Mouse (Mus musculus) ES-E14 (cell line): ENCODE data around the gene Ddx3y. TPM values are rescaled to one million over a fixed set of nuclear protein-coding genes. Genes with fewer than 3 reads are reported as not detected.
A peak's percentile ranks its signal among the peaks of the same experiment; 100 is the strongest.

Source experiments
- DNase-seq: peaks from one replicate; pipeline ENCODE4 v3.0.0-alpha.2; 2013; ENCODE audit warnings: low read depth, low spot score
- H3K27ac ChIP-seq: 2 replicates; pipeline ENCODE4 v1.5.1; 2012; ENCODE audit warnings: low read depth, mild to moderate bottlenecking, low read length, moderate library complexity, mixed read lengths; ENCODE audit not compliant: poor library complexity, insufficient read depth, severe bottlenecking
- H3K36me3 ChIP-seq: 2 replicates; pipeline ENCODE4 v1.6.1; 2012; ENCODE audit warnings: mild to moderate bottlenecking, low read length, moderate library complexity, mixed read lengths; ENCODE audit not compliant: control insufficient read depth, poor library complexity, insufficient read depth, severe bottlenecking
- H3K4me1 ChIP-seq, 2 experiments: fragments of 150-350 bp in 1 of 2; sonication (generic) in 1 of 2; 2 replicates each; pipeline ENCODE4 v1.6.1; 2012; ENCODE audit warnings: low read length in 2 of 2, mild to moderate bottlenecking in 1 of 2, mixed read lengths in 1 of 2; ENCODE audit not compliant: control insufficient read depth in 2 of 2, insufficient read depth in 2 of 2, poor library complexity in 1 of 2
- H3K4me3 ChIP-seq, 2 experiments: fragments of 150-350 bp in 1 of 2; sonication (generic) in 1 of 2; 2 replicates each; pipeline ENCODE4 v1.5.1; 2012; ENCODE audit warnings: low read length in 2 of 2, low read depth in 1 of 2, mild to moderate bottlenecking in 1 of 2, mixed read lengths in 1 of 2; ENCODE audit not compliant: insufficient read depth in 1 of 2, poor library complexity in 1 of 2, severe bottlenecking in 1 of 2
- H3K9ac ChIP-seq: 2 replicates; pipeline ENCODE4 v1.6.1; 2012; ENCODE audit warnings: low read depth, mild to moderate bottlenecking, low read length, mixed read lengths; ENCODE audit not compliant: poor library complexity, insufficient read depth, severe bottlenecking
- H3K9me3 ChIP-seq: fragments of 150-350 bp; sonication (generic); 2 replicates; pipeline ENCODE4 v1.6.1; 2012; ENCODE audit warnings: low read depth, mild to moderate bottlenecking, low read length; ENCODE audit not compliant: control insufficient read depth, insufficient read depth
- CHD2 ChIP-seq: IDR thresholded peaks from 2 replicates; pipeline ENCODE4 v1.6.1; 2014; ENCODE audit warnings: mild to moderate bottlenecking, low read depth, low read length, inconsistent platforms
- HCFC1 ChIP-seq: IDR thresholded peaks from 2 replicates; pipeline ENCODE4 v1.6.1; 2012; ENCODE audit warnings: low read length, inconsistent platforms, borderline replicate concordance; ENCODE audit not compliant: insufficient read depth
- MAFK ChIP-seq: IDR thresholded peaks from 2 replicates; pipeline ENCODE4 v1.6.1; 2014; ENCODE audit warnings: mild to moderate bottlenecking, low read depth, low read length, inconsistent platforms; ENCODE audit not compliant: insufficient read depth
- ZC3H11A ChIP-seq: IDR thresholded peaks from 2 replicates; pipeline ENCODE4 v1.6.1; 2012; ENCODE audit warnings: low read depth, mild to moderate bottlenecking, inconsistent platforms, low read length, borderline replicate concordance
- ZNF384 ChIP-seq: IDR thresholded peaks from 2 replicates; pipeline ENCODE4 v1.6.1; 2012; ENCODE audit warnings: low read depth, low read length, inconsistent platforms
- in situ Hi-C, 2 experiments: fragments of 600-800 bp; cut with MboI; formaldehyde crosslinking; loops; one replicate each; pipeline ENCODE4 v1.15.1; 2025; ENCODE audit warnings: low sequenced_read_pairs in 2 of 2, inconsistent platforms in 1 of 2; ENCODE audit not compliant: unreplicated experiment in 2 of 2
- total RNA-seq: library from RNA; depleted of rRNA; stranded (reverse); fragments of 300-350 nt; gene quantifications from 2 replicates; pipeline ENCODE4 v1.2.3, GENCODE M21; 2012; rRNA removed

Ddx3y gene
- 26.9 and 48.7 TPM in 2 replicates for total RNA-seq

DNA sequence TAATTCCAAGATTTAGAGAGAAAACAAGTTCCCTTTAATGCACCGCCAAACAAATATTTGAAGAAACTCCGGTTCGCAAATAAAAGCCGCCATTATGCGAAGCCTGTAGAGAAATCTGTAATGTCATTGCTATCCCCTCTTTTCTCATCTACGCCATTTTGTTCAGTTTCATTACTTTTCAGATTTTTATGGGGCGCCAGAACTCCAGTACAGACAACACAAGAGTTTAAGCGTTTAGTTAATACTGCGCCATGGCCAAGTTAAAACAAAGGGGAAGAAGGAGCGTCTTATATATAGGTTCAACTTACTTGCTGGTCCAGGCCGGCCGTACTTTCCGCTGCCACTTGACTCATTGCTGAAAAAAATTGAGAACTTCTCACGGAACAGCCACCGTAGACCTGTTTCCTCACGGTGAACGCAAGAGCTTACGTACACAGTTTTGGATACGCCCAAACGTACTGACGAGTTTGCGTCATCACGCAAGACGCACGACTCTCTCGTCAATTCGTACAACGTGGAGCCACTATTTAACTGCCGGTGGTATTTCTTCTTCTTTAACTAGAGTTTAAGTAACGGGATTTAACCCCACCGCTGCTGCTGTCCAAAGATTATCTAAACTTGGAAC, at the start of gene Ddx3y:
Gene Ddx3y (minus strand): TSS at position 459 of the 625 bp plus-strand sequence.
- peak within 1 kb of the TSS; percentile 73 for H3K9ac ChIP-seq
- in situ Hi-C loops = no loop called here
- peak; percentile 36 for DNase-seq
- H3K27ac ChIP-seq = 0 out of 2 replicates have a peak within 1 kb of the TSS, but pooled peaks have one; percentile 36
- TF ChIP-seq ZNF384 = no peak
- no peak for TF ChIP-seq CHD2
- TF ChIP-seq ZC3H11A = no peak
- TF ChIP-seq MAFK = no peak
- TF ChIP-seq HCFC1 = no peak
- H3K4me3 ChIP-seq = peak within 1 kb of the TSS; percentile 71 to 93
- H3K9me3 ChIP-seq = no peaks in the 10 kb centered on the region
- no peaks in the 10 kb centered on the region for H3K4me1 ChIP-seq
- H3K36me3 ChIP-seq = no peaks in the 10 kb centered on the region

- no peaks in the 10 kb centered on the region for H3K36me3 ChIP-seq
- TF ChIP-seq HCFC1 = no peak
- no peak for TF ChIP-seq MAFK
- TF ChIP-seq ZNF384 = no peak
- TF ChIP-seq ZC3H11A = no peak
- TF ChIP-seq CHD2 = no peak
- no peaks in the 10 kb centered on the region for H3K4me1 ChIP-seq
- no peak overlapping the region for H3K27ac ChIP-seq
- H3K4me3 ChIP-seq = no peak overlapping the region
- no peak overlapping the region for H3K9ac ChIP-seq
- no peaks in the 10 kb centered on the region for H3K9me3 ChIP-seq
- in situ Hi-C loops = no loop called here
- DNase-seq = no peak
These were observed 7.3 kb upstream of the Ddx3y start for GRCm38 (mm10) chrY:1293708-1294107.

- Histone ChIP-seq H3K27ac (no peak overlapping the region), H3K36me3 (no peaks in the 10 kb centered on the region), H3K4me1 (no peaks in the 10 kb centered on the region), H3K9ac (peak overlapping the region; percentile 73), H3K9me3 (no peaks in the 10 kb centered on the region), H3K4me3 (peak overlapping the region; percentile 71 to 93)
- in situ Hi-C loops = no loop called here
- TF ChIP-seq ZC3H11A (no peak), HCFC1 (no peak), CHD2 (no peak), MAFK (no peak), ZNF384 (no peak)
- no peak for DNase-seq
These were observed 694 bp downstream of the Ddx3y start for GRCm38 (mm10) chrY:1285735-1286134.

GRCm38 (mm10) chrY:1246117-1246516, 40.3 kb downstream of the Ddx3y start:
- DNase-seq = no peak
- TF ChIP-seq ZC3H11A (no peak), ZNF384 (no peak), HCFC1 (no peak), CHD2 (no peak), MAFK (no peak)
- Histone ChIP-seq H3K36me3 (no peaks in the 10 kb centered on the region), H3K9ac (no peak overlapping the region), H3K27ac (no peak overlapping the region), H3K4me1 (no peaks in the 10 kb centered on the region; a peak in 1 of 4 replicates), H3K4me3 (peak overlapping the region in 1 of 2 experiments; percentile 89; a peak in 2 of 4 replicates), H3K9me3 (no peaks in the 10 kb centered on the region)
- in situ Hi-C loops = no loop called here
